Mouse (Mus musculus): Measurements from ENCODE around the gene Zfp428.

Zfp428 gene

DNA sequence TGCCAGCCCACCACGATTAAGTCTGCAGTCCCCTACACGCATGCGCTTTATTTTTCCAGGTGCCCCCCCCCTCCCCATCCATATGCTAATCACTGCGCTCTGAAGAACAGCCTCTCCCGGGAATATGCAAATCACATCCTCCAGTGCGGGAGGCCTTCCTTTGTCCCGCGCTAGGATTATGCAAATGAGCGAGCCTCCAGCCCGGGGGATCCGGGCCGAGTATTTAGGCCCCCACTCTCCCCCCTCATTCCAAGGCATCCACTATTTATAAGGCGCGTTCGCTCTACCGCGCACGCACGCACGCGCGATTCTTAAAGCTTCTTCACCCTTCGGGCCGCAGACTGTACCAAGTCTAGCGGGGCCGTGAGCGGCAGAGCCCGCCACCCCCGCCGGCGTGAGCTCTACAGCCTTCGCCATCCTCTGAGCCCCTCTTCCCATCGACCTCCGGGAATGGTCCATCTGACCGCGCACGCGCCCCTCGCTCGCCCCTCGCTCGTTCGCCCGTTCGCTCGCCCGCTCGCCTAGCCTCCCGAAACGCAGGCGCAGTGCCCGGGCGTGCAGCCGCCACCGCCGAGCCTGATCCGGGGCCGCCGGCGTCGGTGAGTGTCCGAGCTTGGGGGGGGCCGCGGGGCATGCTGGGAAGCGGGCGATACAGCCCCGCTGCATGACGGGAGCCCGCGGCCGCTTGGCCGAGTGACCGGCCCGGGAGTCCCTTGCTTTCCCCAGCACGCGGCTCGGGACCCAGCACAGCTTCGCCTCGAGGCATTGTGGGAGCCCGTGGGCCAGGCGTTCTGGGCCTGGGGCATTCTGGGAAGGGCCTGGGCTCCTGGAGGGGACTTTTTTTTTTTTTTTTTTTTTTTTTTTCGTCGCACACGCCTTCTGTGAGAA lies at the start of gene Zfp428:
Gene Zfp428, plus strand, starts transcription at position 169 of the 888 bp plus-strand sequence.
- DNase-seq (ENCODE audit: low read depth) = peak; percentile 85

DNA sequence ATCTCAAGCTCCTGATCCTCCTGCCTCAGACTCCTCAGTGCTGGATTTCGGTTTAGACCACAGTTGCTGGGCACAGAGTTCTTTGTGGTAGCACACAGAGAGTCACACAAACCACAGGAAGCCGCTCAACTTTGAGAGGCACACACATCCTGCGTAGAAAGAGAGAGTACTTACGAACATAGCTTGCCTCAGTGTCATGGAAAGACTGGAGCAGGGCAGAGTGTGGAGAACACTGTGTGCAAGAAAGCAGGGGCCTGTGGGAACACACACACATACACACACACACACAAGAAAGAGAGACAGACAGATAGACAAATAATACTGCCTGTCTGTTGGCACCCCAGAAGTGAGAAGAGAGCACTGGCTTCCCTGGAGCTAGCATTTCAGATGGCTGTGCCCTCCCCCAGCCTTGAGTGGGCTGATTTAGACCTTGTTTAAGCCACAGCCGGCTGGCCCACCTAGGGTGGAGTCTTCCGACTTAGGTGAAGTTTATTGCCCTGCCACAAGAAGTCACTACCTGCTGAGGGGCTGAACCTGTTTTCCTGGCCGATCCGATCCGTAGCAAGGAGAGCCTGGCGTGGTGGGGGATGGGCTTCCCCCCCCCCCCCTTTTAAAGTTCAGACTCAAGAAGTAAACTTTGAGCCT lies 49.0 kb upstream of the Zfp428 start:
- peak; percentile 96 for DNase-seq (ENCODE audit: low read depth)

DNA sequence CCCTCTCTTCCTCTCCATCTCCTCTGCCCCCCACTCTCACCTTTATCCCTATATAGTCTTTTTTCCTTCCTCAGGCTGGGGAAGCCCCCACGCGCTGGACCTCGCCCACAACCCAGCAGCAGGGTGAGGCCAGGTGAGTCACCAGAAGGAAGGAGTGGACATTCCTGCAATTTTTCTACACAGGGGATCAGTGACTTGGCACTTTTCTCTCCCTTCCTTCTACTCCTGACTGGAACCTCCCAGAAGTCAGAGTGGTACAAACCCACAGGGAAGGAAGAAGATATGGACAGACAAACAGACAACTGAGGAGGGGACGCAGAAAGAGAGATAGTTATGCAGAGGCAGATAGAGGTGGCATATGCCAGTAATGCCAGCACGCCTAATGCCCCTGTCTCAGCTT lies 47.4 kb upstream of the Zfp428 start:
- DNase-seq (ENCODE audit: low read depth) = no peak

- DNase-seq (ENCODE audit: low read depth) = peak; percentile 62
Observed at GRCm38 (mm10) chr7:24459843-24460242, 47.0 kb upstream of the Zfp428 start.

DNA sequence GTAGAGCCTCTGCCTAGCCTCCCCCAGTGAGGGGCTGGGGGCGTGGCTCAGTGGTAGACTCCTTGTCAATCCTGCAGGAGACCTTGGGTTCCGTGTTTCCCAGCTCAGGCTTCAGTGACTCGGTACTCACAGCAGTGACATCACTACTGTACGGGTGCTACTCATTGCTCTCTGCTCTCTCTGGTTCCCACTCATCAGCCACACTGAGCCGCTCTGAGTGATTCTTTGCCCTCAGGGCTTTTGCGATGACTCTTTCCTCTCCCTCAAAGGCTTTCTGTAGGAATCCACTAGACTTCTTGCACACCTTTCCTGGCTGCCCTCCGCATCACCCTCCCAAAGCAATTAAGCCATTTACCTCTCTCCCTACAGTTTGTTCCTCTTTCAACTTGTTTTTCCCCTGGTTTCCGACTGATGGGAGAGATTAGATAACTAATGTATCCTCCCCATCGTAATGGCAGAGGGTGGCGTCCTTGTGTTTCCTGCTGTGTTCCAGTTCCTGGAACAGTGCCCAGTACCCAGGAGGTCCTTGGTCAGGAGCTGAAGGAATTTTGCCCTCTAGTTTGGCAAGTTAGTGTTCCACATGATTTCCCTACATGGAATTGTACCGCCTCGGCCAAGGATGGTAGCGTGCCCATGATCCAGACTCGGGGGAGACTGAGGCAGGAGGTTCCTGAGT lies 45.3 kb upstream of the Zfp428 start:
- DNase-seq (ENCODE audit: low read depth) = peak; percentile 68

GRCm38 (mm10) chr7:24462388-24463319 lies 44.2 kb upstream of the Zfp428 start, which contains the start of gene Plaur:
Gene Plaur, plus strand, starts transcription at chr7:24462484.
- DNase-seq (ENCODE audit: low read depth) = peak; percentile 91

GRCm38 (mm10) chr7:24466835-24467234 lies 40.0 kb upstream of the Zfp428 start:
- peak; percentile 85 for DNase-seq (ENCODE audit: low read depth)

GRCm38 (mm10) chr7:24467886-24468285 lies 38.9 kb upstream of the Zfp428 start:
- DNase-seq (ENCODE audit: low read depth) = no peak

GRCm38 (mm10) chr7:24469126-24469525 lies 37.7 kb upstream of the Zfp428 start:
- DNase-seq (ENCODE audit: low read depth) = peak; percentile 43

DNA sequence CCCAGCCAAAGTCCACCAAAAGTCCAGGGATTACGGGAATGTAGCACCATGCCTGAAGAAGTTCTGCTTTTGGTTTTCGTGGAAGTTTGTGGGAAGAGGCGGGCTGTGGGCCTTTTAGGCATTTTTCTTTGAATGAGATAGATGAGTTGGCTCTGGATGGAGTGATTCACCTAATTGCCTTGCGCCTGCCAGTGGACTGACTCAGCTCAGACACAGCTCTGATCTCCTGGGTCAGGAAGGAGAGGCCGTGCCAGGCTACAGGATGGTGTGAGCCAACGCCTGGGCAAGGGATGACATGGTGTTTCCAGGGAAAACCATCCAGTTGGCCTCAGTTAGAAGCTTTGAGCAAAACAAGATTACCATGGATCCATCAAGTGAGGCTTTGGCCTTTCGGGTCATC lies 36.5 kb upstream of the Zfp428 start:
- DNase-seq (ENCODE audit: low read depth) = no peak

DNA sequence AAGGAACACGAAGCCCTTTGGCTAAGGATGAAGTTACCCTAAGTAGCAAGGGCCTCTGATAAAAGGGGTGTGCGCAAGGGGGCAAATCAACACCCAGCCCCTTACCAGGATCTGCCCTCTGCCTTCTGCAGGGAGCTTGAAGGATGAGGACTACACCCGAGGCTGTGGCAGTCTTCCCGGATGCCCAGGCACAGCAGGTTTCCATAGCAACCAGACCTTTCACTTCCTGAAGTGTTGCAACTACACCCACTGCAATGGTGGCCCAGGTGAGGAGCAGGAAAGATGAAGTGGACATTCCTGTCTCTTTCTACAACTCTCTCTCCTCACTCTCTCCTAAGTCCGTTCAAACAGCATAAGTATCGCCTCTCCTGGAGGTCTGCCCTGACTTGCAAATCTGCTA lies 34.4 kb upstream of the Zfp428 start:
- no peak for DNase-seq (ENCODE audit: low read depth)

DNA sequence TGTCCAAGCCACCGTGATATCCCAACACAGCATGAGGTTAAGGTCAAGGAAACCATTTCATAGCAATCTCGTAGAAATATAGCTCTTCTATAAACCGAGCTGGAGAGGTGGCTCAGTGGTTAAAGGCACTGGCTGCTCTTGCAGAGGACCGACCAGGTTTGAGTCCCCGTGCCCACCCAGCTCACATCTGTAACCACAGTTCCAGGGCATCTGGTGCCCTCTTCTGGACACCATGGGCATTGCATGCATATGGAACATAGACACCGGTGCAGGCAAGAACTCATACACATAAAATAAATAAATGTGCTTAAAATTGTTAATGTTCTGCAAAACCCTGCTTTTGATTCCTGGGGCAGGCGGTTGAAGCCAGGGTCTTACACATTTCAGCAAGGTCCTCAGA lies 33.9 kb upstream of the Zfp428 start:
- peak; percentile 65 for DNase-seq (ENCODE audit: low read depth)

DNA sequence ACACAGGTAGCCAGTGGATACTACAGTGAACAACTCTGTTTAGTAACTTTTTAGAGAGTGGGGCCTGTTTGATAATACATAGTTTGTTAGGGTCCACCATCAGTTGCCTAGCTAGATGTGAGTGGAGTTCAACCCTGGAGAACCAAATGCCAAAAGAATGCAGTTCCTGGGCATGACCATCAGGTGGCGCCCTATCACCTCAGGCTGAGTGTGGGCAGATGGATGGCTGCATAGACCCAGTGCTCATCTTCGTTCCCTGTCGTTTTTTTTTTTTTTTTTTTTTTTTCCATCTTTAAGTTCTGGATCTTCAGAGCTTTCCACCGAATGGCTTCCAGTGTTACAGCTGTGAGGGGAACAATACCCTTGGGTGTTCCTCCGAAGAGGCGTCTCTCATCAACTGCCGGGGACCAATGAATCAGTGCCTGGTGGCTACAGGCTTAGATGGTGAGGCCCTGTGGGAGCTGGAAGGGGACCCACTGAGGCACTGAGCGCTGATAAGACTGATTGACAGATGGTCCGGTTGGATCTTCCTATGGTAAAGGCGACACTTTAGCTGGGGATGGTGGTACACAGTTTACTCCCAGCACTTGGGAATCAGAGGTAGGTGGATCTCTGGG lies 32.8 kb upstream of the Zfp428 start:
- peak; percentile 73 for DNase-seq (ENCODE audit: low read depth)

GRCm38 (mm10) chr7:24474811-24475506 lies 31.8 kb upstream of the Zfp428 start:
- no peak for DNase-seq (ENCODE audit: low read depth)

GRCm38 (mm10) chr7:24476338-24476737 lies 30.5 kb upstream of the Zfp428 start:
- no peak for DNase-seq (ENCODE audit: low read depth)

DNA sequence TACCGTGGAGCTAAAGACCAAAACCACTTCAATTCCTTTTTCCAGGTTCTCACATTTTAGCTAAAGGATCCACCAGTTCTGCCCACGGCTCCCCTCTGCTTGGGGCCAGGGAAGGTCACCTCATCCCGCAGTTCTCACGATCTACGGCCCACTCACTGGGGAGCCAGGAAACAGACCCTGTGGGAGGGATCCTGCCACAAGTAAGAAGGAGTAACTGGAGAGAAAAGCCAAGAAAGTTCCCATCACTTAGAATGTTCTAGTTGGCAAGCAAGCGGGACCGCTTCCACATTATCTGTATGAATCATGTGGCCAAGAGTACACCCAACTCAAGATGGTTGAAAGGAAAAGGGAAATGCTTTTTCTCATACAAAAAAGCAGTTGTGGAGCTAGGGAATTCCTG lies 29.9 kb upstream of the Zfp428 start:
- no peak for DNase-seq (ENCODE audit: low read depth)

- peak; percentile 67 for DNase-seq (ENCODE audit: low read depth)
Observed at GRCm38 (mm10) chr7:24478911-24479310, 27.9 kb upstream of the Zfp428 start.

DNA sequence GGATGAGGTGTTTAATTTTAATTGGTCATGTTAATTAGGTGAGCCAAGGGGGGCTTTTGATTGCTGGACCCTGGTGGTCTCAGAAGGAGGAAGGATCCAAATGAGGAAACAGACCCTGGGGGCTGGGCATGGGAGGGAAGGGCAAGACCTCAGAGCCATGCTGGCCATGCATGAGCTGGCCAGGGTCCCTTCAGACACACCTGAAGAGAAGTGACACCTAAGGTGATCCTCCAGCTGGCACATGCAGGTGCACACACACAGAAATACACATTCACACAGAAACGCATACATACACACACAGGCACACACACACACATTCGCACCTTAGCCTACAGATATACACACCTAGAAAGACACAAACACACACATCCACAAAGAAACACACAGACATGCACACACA lies 27.1 kb upstream of the Zfp428 start:
- no peak for DNase-seq (ENCODE audit: low read depth)

- DNase-seq (ENCODE audit: low read depth) = no peak
Observed at GRCm38 (mm10) chr7:24480121-24480941, 26.5 kb upstream of the Zfp428 start.
